Mouse (Mus musculus): ENCODE measurements around the gene Rpl13a.

- TF ChIP-seq POLR2A (IDR thresholded peaks at IDR 0.05; ENCODE audit: borderline replicate concordance, low read depth, low read length): no peak
- no peak for TF ChIP-seq CTCF (IDR thresholded peaks at IDR 0.05; ENCODE audit: low read depth, low read length)
These were observed 22.7 kb upstream of the Rpl13a start for GRCm38 (mm10) chr7:45151303-45151702.

Measured in bone marrow macrophage, adult 2 months (primary cell).